Mouse (Mus musculus): ENCODE data around the gene Stip1.

DNA sequence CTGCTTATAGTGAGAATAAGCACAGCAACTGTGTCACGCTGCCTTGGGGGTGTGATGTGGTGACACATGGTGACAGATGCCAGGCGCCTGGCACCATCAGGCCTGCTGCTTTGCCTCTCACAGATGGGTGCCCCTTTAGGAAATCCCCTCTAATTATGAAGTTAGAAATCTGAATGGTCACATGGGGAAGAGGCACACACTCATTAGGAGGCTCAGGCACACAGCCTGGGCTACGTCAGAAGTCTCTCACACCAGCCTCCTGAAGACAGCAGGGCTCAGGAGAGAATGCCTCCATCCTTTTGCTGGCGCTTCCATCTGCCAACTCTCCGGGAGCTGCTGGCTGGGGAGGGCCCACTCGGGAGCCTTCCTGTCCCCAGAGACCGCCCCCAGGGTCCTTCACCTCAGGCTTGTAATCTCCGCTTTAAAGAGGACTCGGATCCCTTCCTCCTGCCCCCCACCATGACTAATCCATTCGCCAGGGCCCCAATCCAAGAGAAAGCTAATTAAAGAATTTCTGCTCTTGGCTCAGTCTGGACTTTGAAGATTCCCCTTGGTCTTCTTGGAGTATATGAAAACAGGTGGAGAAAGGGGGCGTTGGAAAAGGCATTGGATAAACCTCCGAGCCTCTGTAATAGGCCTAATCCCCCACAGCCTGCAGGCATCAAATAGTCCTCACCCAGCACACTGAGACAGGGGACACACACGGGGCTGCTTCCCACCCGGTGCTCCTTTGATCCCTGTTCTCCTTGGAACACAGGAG lies 43.4 kb upstream of the Stip1 start:
- TF ChIP-seq CTCF (IDR thresholded peaks at IDR 0.05; ENCODE audit: borderline replicate concordance, insufficient read depth, low read depth, low read length), result no peak
- TF ChIP-seq POLR2A (IDR thresholded peaks at IDR 0.05; ENCODE audit: borderline replicate concordance, insufficient read depth, low read length), result no peak
